Mouse (Mus musculus): ENCODE data around the gene Casc3.

GRCm38 (mm10) chr11:98835296-98835695 is 30.6 kb downstream of the Casc3 start:
- TF ChIP-seq CTCF (IDR thresholded peaks at IDR 0.05; ENCODE audit: low read depth): no peak
- no peak for TF ChIP-seq EP300 (IDR thresholded peaks at IDR 0.05; ENCODE audit: low read depth)

Measured in liver, postnatal 0 days (tissue).